Mouse (Mus musculus): ENCODE measurements around the gene Phf24. TPM values are rescaled to one million over a fixed set of nuclear protein-coding genes. Genes with fewer than 3 reads are reported as not detected.

The Phf24 gene
- polyA plus RNA-seq, 1 experiment, result 0.10 TPM

DNA sequence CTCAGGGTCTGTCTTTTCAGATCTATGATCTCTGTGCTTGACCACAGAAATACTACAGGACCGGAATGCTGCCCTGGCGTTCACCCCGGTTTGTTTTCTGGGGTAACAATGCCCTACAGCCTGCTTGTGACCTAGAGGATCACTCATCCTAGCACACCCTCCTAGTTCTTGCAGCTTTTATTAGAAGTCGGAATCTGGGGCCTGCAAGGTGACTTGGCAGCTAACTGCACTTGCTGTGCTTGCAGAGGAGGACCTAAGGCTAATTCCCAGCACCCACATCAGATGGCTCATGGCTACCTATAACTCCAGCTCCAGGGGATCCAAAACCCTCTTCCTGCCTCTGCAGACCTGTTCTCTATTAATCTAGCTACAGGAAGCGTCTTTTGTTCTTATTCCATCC, 13.7 kb upstream of the Phf24 start:
- no peak for TF ChIP-seq POLR2A (IDR thresholded peaks at IDR 0.05; ENCODE audit: insufficient read depth, low read length)
- TF ChIP-seq CTCF (IDR thresholded peaks at IDR 0.05; ENCODE audit: low read depth, low read length), result no peak
- Histone ChIP-seq H3K9ac (ENCODE audit: low read depth, poor library complexity, severe bottlenecking) (no peak overlapping the region), H3K9me3 (replicated peaks; ENCODE audit: control insufficient read depth, insufficient read depth, low read length, poor library complexity, severe bottlenecking) (no peaks in the 10 kb centered on the region)

DNA sequence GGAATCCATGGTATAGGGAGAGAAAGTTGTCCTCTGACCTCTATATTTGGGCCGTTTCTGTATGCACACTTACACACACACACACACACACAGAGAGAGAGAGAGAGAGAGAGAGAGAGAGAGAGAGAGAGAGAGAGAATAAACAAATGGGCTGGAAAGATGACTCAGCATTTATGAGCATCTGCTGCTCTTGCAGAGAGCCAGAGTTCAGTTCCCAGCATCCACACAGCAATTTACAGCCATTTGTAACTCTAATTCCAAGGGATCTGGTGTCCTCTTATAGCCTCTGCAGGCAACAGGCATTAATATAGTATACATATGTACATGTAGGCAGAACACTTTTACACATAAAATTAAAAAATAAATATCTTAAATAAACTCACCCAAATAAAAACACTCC, 12.5 kb upstream of the Phf24 start:
- Histone ChIP-seq H3K4me1 (ENCODE audit: control insufficient read depth, insufficient read depth, low read length) (no peaks in the 10 kb centered on the region), H3K27me3 (ENCODE audit: control insufficient read depth, insufficient read depth, low read length, poor library complexity, severe bottlenecking) (no peaks in the 10 kb centered on the region; the same call in 1 of the 2 replicates), H3K9ac (ENCODE audit: low read depth, poor library complexity, severe bottlenecking) (no peak overlapping the region), H3K36me3 (ENCODE audit: control insufficient read depth, insufficient read depth, low read length, poor library complexity, severe bottlenecking) (no peaks in the 10 kb centered on the region), H3K9me3 (replicated peaks; ENCODE audit: control insufficient read depth, insufficient read depth, low read length, poor library complexity, severe bottlenecking) (no peaks in the 10 kb centered on the region), H3K4me3 (ENCODE audit: low read depth, low read length) (no peak overlapping the region), H3K27ac (ENCODE audit: insufficient read depth, low read length) (no peak overlapping the region)
- no peak for TF ChIP-seq POLR2A (IDR thresholded peaks at IDR 0.05; ENCODE audit: insufficient read depth, low read length)
- no peak for TF ChIP-seq CTCF (IDR thresholded peaks at IDR 0.05; ENCODE audit: low read depth, low read length)
- no peak for TF ChIP-seq EP300 (IDR thresholded peaks at IDR 0.05; ENCODE audit: insufficient read depth, low read depth, low read length)

More for the DNA sequence above, 13.7 kb upstream of the Phf24 start:
- Histone ChIP-seq H3K27me3 (ENCODE audit: control insufficient read depth, insufficient read depth, low read length, poor library complexity, severe bottlenecking) (no peaks in the 10 kb centered on the region; the same call in 1 of the 2 replicates), H3K27ac (ENCODE audit: insufficient read depth, low read length) (no peak overlapping the region), H3K36me3 (ENCODE audit: control insufficient read depth, insufficient read depth, low read length, poor library complexity, severe bottlenecking) (no peaks in the 10 kb centered on the region), H3K4me3 (ENCODE audit: low read depth, low read length) (no peak overlapping the region), H3K4me1 (ENCODE audit: control insufficient read depth, insufficient read depth, low read length) (no peaks in the 10 kb centered on the region)

DNA sequence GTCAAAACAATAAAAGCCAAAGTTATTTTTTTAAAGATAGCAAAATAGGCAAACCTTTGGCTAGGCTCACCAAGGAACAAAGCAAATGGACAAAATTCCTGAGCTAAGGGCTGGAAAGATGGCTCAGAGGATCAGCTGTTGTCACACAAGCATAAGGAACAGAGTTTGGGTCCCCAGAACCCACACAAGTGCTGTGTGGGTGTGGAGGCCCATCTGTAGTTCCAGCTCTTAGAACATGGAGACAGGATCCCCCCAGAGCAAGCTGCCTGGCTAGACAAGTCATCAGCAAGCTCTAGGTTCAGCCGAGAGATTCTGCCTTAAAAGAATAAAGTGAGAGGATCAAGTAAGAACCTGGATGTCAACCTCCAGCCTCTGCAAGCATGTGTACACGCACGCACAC, 11.9 kb upstream of the Phf24 start:
- no peak for TF ChIP-seq CTCF (IDR thresholded peaks at IDR 0.05; ENCODE audit: low read depth, low read length)
- Histone ChIP-seq H3K9me3 (replicated peaks; ENCODE audit: control insufficient read depth, insufficient read depth, low read length, poor library complexity, severe bottlenecking) (no peaks in the 10 kb centered on the region), H3K9ac (ENCODE audit: low read depth, poor library complexity, severe bottlenecking) (no peak overlapping the region), H3K27ac (ENCODE audit: insufficient read depth, low read length) (no peak overlapping the region), H3K36me3 (ENCODE audit: control insufficient read depth, insufficient read depth, low read length, poor library complexity, severe bottlenecking) (no peaks in the 10 kb centered on the region), H3K4me1 (ENCODE audit: control insufficient read depth, insufficient read depth, low read length) (no peaks in the 10 kb centered on the region), H3K27me3 (ENCODE audit: control insufficient read depth, insufficient read depth, low read length, poor library complexity, severe bottlenecking) (no peaks in the 10 kb centered on the region; the same call in 1 of the 2 replicates), H3K4me3 (ENCODE audit: low read depth, low read length) (no peak overlapping the region)

DNA sequence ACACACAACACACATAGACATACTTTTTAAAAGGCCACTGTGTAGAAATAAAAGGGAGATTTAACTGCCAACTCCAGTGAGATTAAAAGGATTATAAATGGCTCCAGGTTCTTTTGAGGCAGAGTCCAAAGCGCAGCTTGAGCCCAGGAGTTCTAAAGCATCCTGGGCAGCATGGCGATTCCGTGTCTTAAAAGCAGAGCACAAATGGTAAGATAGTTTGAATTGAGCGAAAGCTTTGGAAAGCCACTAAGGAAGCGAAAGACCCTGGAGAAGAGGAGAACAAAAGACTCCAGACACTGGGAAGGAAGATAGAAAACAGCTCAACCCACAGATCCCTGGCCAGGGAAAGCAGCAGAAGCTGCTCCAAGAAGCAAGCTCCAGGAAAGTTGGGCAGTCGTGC, 11.5 kb upstream of the Phf24 start:
- TF ChIP-seq POLR2A (IDR thresholded peaks at IDR 0.05; ENCODE audit: insufficient read depth, low read length) (no peak), EP300 (IDR thresholded peaks at IDR 0.05; ENCODE audit: insufficient read depth, low read depth, low read length) (no peak), CTCF (IDR thresholded peaks at IDR 0.05; ENCODE audit: low read depth, low read length) (no peak)
- H3K27me3 ChIP-seq (ENCODE audit: control insufficient read depth, insufficient read depth, low read length, poor library complexity, severe bottlenecking), result no peaks in the 10 kb centered on the region; the same call in 1 of the 2 replicates
- no peak overlapping the region for H3K4me3 ChIP-seq (ENCODE audit: low read depth, low read length)
- H3K36me3 ChIP-seq (ENCODE audit: control insufficient read depth, insufficient read depth, low read length, poor library complexity, severe bottlenecking), result no peaks in the 10 kb centered on the region
- H3K9ac ChIP-seq (ENCODE audit: low read depth, poor library complexity, severe bottlenecking), result no peak overlapping the region
- no peaks in the 10 kb centered on the region for H3K9me3 ChIP-seq (replicated peaks; ENCODE audit: control insufficient read depth, insufficient read depth, low read length, poor library complexity, severe bottlenecking)
- H3K27ac ChIP-seq (ENCODE audit: insufficient read depth, low read length), result no peak overlapping the region
- H3K4me1 ChIP-seq (ENCODE audit: control insufficient read depth, insufficient read depth, low read length), result no peaks in the 10 kb centered on the region

DNA sequence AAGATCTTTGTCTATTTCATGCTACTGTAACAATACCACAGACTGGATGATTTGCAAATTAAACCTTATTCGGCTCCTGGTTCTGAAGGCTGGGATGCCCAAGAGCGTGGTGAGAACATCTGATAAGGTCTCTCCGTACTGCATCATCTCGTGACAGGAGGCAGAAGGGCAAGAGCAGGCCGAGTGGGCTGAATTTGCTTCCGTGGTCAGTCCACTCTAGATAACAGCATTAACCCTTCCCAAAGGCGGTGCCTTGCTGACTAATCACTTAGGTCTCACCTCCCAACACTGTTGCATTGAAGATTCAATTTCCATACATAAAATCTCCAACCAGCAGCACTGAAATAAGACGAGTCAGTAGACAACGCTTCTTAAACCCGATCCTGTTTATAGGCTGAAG, 3.1 kb upstream of the Phf24 start:
- Histone ChIP-seq H3K4me3 (ENCODE audit: low read depth, low read length) (no peak overlapping the region), H3K4me1 (ENCODE audit: control insufficient read depth, insufficient read depth, low read length) (no peaks in the 10 kb centered on the region), H3K27me3 (ENCODE audit: control insufficient read depth, insufficient read depth, low read length, poor library complexity, severe bottlenecking) (peaks cover 11% of the 10 kb centered on the region), H3K36me3 (ENCODE audit: control insufficient read depth, insufficient read depth, low read length, poor library complexity, severe bottlenecking) (no peaks in the 10 kb centered on the region), H3K9me3 (replicated peaks; ENCODE audit: control insufficient read depth, insufficient read depth, low read length, poor library complexity, severe bottlenecking) (no peaks in the 10 kb centered on the region), H3K27ac (ENCODE audit: insufficient read depth, low read length) (no peak overlapping the region), H3K9ac (ENCODE audit: low read depth, poor library complexity, severe bottlenecking) (no peak overlapping the region)
- no peak for TF ChIP-seq POLR2A (IDR thresholded peaks at IDR 0.05; ENCODE audit: insufficient read depth, low read length)
- TF ChIP-seq CTCF (IDR thresholded peaks at IDR 0.05; ENCODE audit: low read depth, low read length), result no peak

DNA sequence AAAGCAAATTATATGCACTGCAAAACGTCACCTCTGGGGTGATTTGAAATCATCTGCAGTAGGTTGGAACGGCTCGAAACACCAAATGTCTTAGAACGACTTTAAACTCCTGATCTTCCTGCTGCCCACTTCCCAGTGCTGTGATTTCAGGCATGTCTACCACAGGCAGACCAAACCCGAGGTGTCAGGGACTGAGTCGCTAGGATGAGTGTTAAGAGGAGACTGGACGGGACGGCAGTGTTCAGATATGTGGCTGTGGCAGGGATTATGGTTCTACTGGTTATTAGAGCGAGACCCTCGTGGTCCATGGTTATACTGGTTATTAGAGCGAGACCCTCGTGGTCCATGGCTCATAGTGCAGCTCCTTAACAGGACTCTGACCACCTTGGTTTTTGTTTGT, 1.1 kb upstream of the Phf24 start:
- no peak for TF ChIP-seq POLR2A (IDR thresholded peaks at IDR 0.05; ENCODE audit: insufficient read depth, low read length)
- no peak for TF ChIP-seq CTCF (IDR thresholded peaks at IDR 0.05; ENCODE audit: low read depth, low read length)
- TF ChIP-seq EP300 (IDR thresholded peaks at IDR 0.05; ENCODE audit: insufficient read depth, low read depth, low read length), result no peak
- no peaks in the 10 kb centered on the region for H3K9me3 ChIP-seq (replicated peaks; ENCODE audit: control insufficient read depth, insufficient read depth, low read length, poor library complexity, severe bottlenecking)
- H3K27me3 ChIP-seq (ENCODE audit: control insufficient read depth, insufficient read depth, low read length, poor library complexity, severe bottlenecking), result peaks cover 11% of the 10 kb centered on the region
- H3K9ac ChIP-seq (ENCODE audit: low read depth, poor library complexity, severe bottlenecking), result no peak overlapping the region
- no peaks in the 10 kb centered on the region for H3K36me3 ChIP-seq (ENCODE audit: control insufficient read depth, insufficient read depth, low read length, poor library complexity, severe bottlenecking)
- H3K27ac ChIP-seq (ENCODE audit: insufficient read depth, low read length), result no peak overlapping the region
- no peaks in the 10 kb centered on the region for H3K4me1 ChIP-seq (ENCODE audit: control insufficient read depth, insufficient read depth, low read length)
- H3K4me3 ChIP-seq (ENCODE audit: low read depth, low read length), result no peak overlapping the region

Measured in ES-Bruce4 (cell line).